Mouse (Mus musculus): ENCODE results near the gene Ttpal.

The Ttpal gene

DNA sequence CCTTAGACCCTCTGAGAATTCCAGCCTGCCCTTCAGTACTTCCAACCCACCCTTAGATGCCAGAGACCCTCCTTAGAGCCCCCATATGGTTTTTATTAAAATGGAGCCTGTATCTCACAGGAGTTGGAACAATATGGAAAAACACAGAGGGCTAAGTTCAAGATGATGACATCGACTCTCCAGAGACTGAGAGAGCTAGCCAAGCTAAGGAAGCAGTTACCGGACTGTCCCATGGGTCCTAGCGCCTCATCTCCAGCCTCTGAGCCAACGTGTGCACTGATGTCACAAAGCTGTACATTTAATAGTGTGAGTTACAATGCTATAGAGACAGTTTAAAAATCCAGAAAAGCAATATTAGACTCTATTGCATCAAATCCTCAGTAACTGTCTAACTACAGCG lies 11.1 kb upstream of the Ttpal start:
- no peak for DNase-seq (ENCODE audit: low read depth in 2 of 2, low spot score in 2 of 2)

DNA sequence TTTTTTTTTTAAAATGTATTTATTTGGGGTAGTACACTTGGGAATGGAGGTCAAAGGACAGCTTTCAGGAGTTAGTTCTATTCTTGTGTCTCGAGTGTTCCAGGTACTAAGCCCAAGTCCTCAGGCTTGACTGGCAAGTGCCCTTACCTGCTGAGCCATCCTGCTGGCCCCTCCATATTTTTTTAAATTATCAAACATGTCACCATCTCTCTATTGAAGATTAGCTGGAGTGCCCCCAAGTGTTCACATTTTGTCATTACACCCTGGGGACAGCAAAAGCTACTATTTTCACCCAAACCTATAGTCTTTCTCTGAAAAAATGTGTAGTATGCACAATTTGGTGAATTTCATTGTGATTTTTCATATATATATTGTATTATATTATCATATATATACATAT lies 10.0 kb upstream of the Ttpal start:
- peak in 1 of 2 experiments; percentile 20 for DNase-seq (ENCODE audit: low read depth in 2 of 2, low spot score in 2 of 2)

DNA sequence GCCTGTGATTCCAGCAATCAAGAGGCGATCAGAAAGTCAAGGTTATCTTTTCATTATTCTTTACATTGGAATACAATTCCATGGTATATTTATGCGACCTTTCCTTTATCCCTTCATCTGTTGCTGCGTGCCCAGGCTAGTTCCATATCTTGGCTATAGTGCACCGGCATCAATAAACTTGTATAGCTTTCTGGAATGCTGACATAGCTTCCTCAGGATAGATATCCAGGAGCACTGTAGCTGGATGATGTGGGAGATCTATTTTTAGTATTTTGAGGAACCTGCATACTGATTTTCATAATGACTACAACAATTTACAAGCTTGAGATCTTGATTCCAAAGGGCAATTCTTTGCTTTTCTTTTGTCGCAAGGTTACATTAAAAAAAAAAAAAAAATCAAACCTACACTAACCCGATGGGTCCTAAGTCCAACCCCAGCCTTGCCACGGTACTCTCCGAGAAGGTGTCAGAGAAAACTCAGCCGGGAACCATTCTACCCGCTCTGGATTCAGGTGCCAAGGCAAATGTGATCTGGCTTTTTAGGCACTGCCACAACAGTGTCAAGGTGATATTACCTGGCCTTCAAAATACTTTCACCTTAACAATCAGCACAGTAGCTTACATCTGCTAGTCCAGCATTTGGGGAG lies 8.4 kb upstream of the Ttpal start:
- no peak for DNase-seq (ENCODE audit: low read depth in 2 of 2, low spot score in 2 of 2)

DNA sequence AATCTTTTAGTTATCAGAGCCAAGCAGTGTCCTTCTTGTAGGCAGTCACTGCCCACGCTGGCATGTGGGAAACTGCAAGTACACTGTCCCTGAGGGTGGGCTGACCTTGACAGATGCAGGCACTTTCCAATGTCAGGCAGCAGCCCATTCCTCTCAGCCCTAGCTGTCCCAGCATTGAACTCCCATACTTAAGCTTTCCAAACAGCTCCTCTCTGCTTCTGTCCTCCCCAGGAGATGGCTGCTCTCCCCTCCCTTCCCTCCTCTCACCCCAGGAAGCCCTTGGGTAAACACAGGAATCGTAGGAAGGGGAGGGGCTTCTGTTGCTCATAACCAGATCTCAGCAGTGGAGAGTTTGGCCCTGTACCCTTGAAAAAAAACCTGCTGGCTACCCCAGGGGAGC lies 7.0 kb upstream of the Ttpal start:
- no peak for DNase-seq (ENCODE audit: low read depth in 2 of 2, low spot score in 2 of 2)

DNA sequence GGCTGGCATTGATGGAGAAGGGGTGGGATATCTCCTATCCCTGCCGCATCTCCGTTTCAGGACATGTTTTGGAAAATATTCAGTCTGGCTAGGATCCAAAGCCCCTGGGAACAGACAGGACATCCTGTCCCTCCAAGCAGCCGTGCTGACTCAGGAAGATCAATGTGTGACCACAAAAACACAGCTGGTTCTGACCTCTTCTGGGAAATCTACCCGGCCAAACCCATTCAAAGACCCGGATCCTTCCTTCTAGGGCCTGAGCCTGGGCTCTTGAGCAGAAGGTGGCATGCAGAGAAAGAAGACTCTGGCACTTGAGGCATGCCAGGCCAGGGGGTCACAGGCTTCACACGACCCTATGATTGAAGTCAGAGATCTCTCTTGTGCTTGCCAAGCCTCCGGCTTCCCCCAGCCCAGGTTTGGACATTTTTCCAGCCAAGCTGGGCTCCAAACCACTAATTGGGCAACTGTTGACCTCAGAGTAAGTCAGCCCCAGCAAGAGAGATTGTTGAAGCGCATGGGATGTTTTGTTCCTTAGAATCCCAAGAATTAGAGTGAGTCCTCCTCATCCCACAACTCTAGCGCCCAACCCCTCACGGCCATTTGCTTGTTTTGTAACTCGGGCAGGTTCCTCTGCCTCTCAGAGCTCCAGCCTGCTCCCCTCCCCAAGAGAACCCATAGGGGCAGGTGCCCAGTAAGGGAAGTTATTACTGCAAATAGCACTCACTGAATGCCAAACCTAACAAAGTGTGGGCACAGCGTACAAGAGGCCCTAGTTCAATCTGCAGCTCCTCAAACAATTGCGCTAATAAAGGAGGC lies 5.8 kb upstream of the Ttpal start:
- no peak for DNase-seq (ENCODE audit: low read depth in 2 of 2, low spot score in 2 of 2)

DNA sequence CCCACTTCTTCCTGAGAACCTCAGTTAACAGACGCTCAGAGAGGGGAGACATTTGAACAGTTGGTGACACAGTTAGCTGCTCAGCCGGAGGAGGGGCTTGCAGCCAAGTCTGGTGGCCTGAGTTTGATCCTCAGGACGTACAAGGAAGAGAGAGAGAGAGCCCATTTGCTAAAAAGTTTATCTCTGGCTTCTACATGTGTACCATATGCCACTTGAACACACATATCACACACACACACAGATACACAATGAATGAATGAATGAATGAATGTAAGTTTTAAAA lies 5.3 kb upstream of the Ttpal start:
- DNase-seq (ENCODE audit: low read depth in 2 of 2, low spot score in 2 of 2) = no peak

DNA sequence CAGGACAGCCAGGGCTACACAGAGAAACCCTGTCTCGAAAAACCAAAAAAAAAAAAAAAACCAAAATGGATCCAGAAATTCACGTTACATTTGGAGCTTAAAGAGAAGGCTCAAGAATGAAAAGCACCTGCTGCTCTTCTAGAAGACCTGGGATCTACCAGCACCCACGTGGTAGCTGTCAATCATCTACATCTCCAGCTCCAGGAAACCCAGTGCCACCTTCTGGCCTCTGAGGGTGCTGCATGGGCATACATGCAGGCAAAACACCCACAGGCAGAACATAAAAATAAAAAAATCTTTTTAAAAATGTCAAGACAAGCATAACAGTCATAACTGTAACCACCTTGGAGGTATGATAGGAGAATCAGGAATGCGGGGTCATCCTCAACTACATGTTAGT lies 4.5 kb upstream of the Ttpal start:
- DNase-seq (ENCODE audit: low read depth in 2 of 2, low spot score in 2 of 2) = peak; percentile 34 to 54

DNA sequence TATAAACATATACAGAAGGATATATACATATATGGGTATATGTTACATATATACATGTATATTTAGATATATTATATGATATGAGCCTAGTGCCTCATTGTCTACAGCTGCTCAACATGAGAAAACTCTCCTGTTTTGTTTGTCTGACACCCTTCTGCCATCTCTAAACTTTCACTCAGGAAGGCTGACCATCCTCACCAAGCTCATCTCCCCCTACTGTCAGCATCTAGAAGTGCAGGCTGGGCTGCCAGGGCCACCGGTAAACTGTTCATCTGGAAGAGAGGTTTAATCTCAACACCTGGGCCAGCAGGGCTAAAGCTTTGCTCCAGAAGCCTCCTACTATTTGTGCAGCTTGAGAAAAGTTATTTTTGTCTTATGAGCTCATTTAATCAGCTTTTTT lies 2.9 kb upstream of the Ttpal start:
- peak; percentile 65 to 76 for DNase-seq (ENCODE audit: low read depth in 2 of 2, low spot score in 2 of 2)

DNA sequence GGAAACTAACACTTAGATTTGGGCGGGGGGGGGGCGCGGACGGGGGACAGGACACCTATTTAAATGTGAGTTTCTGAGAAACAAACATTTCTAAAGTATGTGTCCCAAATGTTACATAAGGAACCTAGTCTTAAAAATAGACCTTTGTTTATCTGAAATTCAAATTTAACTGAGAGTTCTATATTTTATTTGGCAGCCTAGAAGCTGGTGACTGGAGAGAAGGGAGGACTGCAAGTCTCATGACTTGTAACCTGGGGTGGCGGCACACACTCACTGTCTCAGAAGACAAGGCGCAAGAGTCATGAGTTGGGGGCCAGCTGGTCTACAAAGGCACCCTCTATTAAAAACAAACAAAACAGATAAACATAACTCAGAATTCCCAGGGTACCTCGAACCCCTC lies 1.0 kb upstream of the Ttpal start:
- no peak for DNase-seq (ENCODE audit: low read depth in 2 of 2, low spot score in 2 of 2)

DNA sequence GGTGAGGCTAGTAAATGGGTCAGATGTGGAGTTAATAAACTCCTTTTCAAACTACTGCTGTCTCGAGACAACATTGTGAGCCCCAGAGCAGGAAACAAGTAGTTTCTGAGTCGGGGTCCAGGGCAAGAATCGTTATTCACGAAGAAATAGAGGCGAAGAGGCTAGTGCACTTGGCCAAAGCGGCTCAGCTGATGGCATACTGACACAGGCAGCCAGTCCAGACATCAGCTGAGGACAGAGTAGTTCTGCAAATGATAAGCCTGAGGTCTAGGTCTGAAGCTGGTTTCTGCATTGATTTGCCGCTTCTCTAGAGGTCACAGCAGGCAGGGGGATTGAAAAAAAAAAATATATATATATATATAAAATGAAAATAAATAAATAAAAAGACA lies 408 bp upstream of the Ttpal start:
- DNase-seq (ENCODE audit: low read depth in 2 of 2, low spot score in 2 of 2) = no peak

DNA sequence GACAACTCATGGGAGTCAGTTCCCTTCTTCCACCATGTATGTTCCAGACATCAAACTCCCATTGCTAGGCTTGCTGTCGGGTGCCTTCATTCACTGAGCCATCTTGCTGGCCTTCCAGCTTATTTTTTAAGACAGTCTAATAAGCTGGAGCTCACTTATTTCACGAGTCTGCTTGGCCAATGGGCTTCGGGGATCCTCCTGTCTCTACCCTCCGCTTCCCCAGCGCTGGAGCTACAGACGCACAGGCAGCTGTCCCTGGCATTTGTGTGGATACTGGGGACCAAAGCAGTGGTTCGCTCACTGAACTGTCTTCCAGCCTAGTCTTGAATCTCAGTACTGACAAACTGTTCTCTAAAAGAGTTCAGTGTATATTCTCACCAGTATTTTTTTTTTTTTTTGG lies 4.0 kb downstream of the Ttpal start:
- DNase-seq (ENCODE audit: low read depth in 2 of 2, low spot score in 2 of 2) = no peak

DNA sequence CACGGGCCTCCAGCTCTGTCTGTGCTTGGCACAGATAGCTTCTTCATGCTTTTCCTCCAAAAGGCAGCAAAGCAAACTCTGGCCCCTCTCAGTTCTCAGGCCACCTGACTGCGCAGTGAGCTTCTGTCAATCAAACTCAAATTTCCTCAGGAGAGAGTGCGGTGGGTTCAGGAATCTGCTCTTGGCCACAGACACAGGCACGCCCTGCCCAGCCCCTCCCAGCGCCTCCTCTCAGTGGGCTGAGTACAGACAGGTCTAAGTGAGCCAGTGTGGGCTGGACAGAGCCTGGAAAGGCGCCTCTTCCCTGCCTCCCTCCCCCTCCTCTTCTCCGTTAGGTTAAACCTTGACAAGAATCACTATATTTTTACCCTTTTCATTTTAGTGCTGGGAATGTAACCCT lies 5.9 kb downstream of the Ttpal start:
- DNase-seq (ENCODE audit: low read depth in 2 of 2, low spot score in 2 of 2) = no peak

DNA sequence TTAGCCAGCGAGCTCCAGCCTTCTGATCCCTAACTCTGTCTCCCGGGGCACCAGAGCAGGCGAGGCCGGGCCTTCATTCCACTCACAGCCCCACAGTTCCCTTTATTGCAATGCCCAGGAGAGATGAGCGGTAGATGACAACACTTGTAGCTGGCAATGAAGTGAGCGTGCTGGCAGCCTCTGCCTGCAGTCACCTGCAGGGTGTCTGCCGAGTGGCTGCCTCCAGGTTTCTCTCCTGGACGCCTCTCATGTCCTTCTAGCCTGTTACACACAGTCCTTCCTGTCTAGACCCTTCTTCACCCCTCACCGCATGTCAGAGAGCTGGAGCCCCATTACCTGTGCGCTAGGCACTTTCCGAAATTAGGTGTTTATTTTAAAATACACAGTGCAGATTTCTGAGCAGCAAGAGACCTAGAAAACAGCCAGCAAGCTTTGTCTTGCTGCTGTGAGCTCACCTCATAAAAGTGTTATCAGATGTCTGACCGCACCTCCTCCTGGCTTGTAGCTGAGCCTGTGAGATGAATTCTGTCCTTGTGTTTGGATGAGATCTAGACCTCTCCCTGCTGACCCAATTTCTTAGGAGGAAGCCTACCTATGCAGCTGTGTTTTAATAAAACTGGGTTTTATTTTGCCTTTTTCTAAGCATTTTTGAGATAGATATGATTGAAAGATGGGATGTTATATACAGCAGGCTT lies 7.3 kb downstream of the Ttpal start:
- no peak for DNase-seq (ENCODE audit: low read depth in 2 of 2, low spot score in 2 of 2)

DNA sequence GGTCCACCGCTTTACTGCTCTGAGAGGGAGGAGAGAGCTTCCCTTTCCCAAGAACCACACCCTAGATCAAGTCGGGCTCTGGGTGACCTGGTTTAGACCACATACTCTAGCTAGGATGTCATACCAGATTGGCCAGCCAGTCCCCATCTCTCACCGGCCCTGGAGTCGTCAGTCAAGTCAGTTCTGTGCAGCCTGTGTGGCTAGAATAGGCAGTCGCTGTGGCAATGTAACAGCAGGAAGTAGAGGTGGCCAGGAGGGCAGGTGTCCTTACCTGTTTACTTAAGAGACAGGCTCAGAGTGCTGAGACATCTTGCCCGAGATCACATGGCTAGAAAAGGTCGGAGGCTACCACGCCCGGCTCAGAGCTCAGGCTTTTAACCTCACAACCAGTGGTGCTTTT lies 9.1 kb downstream of the Ttpal start:
- no peak for DNase-seq (ENCODE audit: low read depth in 2 of 2, low spot score in 2 of 2)

DNA sequence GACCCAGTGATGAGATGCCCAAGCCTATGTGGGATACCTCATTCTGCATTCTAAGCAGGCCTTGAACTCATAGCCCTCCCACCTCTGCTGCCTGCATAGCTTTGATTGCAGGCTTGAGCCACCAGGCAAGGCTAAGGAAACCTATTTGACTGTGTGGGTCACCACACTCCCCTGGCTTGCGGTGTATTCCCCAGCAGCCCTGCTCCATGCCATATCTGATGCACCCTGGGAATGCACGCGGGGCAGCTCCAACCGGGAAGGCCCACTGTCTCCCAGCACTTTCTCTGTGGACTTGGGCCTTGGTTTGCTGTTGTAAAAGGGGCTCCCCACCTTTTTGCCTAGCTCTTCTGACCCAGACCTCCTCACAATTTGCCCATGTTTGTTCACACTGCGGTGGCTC lies 11.1 kb downstream of the Ttpal start:
- DNase-seq (ENCODE audit: low read depth in 2 of 2, low spot score in 2 of 2) = no peak

DNA sequence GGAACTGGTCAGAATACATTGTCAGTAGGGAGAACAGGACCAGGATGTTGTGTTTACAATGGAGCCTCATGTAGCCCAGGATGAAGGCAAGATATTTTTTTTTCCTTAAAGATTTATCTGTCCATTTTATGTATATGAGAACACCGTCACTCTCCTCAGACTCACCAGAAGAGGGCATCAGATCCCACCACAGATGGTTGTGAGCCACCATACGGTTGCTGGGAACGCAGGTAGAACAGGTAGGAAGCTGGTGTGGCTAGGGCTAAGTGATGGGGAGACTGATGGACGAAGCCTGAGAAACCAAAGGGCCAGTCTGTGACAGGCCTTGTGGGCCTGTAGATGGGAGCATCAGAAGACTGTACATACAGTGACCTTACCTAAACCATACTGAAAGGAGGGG lies 11.9 kb downstream of the Ttpal start:
- DNase-seq (ENCODE audit: low read depth in 2 of 2, low spot score in 2 of 2) = no peak

DNA sequence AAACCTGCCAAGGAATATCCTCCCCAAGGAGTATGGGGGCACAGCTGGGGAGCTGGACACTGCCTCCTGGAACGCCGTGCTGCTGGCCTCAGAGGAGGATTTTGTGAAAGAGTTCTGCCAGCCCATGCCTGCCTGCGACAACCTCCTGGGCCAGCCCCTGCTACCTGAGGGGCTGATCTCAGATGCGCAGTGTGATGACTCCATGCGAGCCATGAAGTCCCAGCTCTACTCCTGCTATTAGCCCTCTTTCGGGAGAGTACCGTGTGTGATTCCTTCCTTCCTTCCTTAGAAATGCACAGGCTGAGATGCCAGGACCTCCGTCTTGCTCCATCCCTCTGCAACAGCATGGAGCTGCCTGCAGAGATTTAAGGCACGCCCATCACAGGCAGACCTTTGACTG lies 13.3 kb downstream of the Ttpal start:
- DNase-seq (ENCODE audit: low read depth in 2 of 2, low spot score in 2 of 2) = no peak

DNA sequence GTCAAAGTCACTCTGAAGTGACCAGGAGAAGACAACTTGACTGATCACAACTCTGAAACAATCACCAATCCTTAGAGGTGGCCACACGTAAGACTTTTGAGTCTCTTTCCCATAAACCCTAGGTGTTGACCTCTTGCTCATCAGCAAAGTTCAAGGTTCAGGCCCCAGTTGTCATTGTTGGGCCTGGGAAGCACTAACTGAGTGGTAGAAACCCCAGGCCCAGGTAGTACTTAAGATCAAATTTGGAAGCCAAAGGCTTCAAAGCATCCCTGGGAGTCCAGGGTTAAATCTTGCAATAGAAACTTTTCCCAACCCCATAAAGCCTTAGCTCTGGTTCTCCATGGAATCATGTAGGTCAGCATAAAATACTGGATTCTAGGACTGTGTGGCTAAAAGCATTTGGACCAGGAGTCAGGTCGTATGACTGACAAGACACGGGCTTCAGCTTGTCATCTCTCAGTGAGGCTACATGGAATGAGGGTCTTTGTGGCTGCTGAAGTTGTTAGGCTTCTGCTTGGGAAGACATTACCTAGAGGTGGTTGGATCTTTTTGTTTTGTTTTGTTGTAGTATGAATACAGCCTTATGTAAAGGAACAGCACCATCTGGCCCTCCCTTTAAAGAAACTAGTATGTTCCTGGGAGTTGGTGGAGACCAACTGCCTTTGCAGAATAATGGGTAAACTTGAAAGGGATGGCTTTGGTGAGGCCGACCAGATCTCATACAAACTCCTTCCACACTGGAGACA lies 14.0 kb downstream of the Ttpal start:
- no peak for DNase-seq (ENCODE audit: low read depth in 2 of 2, low spot score in 2 of 2)

DNA sequence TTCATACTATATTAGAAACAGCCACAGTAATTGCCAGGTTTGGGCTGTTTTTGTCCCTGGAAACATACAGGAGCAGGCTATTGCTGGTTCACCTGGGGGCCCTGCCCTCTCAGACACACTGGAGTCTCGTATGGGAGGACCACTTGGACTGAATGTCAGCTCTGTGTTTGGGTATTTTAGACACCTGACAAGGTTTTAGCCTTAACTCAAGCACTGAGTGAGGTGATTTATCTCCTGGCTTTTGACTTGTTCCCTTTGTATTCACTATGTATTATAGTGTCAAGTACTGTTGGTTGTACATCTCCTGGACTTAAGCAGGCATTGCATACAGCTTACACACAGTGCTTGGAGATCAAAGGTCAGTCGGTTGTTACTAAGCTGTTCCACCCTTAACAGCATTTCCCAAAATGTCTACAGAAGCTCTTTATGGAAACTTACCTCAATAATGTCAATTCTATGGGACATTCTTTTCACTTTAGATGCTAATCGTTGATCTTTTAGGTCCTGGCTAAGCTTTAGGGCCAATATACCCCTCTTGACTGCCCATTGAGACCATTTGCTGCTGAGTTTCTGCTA lies 14.6 kb downstream of the Ttpal start:
- DNase-seq (ENCODE audit: low read depth in 2 of 2, low spot score in 2 of 2) = no peak

DNA sequence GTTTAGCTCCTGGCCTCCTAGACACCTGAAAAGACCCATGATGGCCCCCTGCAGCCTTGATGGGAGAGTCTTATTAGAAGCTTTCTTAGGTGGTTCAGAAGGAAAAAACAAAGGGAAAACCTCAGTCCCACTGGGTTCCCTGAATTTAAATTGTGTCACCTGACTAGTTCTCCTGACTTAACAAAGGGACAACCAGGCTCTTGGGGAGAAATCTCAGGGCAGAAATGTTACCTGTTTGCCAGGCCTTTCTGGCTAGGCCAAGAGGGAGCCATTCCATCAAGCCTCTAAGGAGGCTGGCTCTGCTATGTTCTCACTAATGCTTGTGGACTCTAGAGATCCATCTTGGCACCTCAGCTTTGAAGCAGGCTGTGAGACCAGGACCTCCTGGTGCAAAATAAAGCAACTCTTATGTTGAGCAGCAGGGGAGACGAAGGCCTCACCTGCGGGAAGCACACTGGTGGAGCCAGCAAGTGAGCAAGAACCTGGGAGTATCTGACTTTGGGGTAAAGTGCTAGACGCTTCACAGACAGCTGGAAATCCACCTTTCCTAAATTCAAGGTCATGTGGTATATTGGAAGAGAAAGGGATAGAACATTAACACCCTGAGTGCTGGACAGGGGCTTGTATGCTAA lies 15.2 kb downstream of the Ttpal start:
- no peak for DNase-seq (ENCODE audit: low read depth in 2 of 2, low spot score in 2 of 2)

DNA sequence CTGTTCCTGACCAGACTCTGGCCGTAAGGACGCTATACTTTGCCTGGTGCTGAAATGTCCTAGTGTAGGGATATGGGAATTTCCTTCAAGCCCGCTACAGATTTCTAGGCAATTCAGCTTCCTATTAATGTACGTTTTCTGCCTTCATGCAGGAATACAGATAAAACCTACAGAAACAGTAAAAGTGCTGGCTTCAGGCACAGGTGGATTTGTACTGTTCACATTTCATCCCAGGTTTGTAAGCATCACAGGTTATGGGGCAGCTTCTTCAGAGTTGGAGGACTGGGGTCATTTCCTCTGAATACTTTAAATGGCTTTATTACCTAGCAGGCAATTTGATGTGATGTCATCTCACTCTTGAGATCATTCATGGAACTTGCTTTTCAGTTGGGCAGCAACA lies 15.8 kb downstream of the Ttpal start:
- DNase-seq (ENCODE audit: low read depth in 2 of 2, low spot score in 2 of 2) = no peak
